Mouse (Mus musculus) cerebellum, adult 11 months (tissue): ENCODE results near the gene Nell2.
"Not testable (repeated sequence)": the region's sequence is repeated elsewhere in the genome, so short reads cannot be mapped to it uniquely, and the experiment has no call there.

Experiments
- DNase-seq: peaks from one replicate; pipeline ENCODE4 v3.0.0; 2022

Nell2 gene

DNA sequence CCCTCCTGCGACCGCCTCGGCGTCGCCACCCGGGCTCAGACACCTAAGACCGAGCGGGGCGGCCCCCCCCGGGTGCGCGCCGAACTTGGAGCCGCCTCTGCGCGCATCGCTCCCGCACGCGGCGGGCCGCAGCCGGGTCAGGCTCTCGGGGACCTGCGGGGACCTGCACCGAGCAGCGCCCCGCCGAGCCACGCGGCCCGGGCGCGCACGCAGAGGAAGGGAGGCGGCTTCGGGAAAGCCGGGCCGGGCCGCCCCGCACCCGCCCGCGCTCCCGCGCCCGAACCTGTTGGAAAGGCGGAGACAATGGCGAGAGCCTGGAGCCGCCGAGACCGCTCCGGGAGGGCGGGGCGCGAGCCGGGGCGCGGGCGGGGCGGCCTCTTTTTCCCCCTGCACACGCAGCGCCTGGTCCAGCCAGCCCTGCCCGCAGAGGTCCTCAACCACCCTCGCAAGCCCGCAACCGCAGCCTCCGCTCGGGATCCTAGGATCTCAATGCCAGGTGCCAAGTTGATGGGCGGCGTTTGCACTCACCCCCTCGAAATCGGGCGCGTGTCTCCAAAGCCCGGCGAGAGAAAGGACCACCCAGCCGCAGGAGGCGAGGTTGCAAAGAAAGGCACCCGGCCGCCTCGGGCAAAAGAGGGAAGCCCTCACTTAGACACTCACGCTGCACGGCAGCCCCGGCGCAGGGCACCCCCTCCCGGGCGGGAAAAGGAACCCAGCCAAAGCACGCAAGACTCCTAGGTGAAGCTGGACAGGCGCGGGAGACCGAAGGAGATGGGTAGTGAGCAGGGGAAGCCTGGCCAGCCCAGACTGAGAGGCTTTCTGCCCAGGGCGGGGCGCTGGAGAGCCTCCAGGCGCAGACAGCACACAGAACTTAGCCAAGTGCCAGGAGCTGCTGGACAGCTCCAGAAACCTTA, at the start of gene Nell2:
Nell2 (minus strand) TSS at position 612 of the 914 bp plus-strand sequence.
- peak; percentile 88 for DNase-seq

- DNase-seq = peak; percentile 49
These were observed 46.3 kb upstream of the Nell2 start for GRCm38 (mm10) chr15:95574661-95575060.

GRCm38 (mm10) chr15:95569606-95570005, 41.2 kb upstream of the Nell2 start:
- DNase-seq = no peak

GRCm38 (mm10) chr15:95565160-95565559, 36.8 kb upstream of the Nell2 start:
- no peak for DNase-seq

GRCm38 (mm10) chr15:95561303-95561702, 32.9 kb upstream of the Nell2 start:
- DNase-seq = no peak

- no peak for DNase-seq
These were observed 21.7 kb upstream of the Nell2 start for GRCm38 (mm10) chr15:95550011-95550410.

DNA sequence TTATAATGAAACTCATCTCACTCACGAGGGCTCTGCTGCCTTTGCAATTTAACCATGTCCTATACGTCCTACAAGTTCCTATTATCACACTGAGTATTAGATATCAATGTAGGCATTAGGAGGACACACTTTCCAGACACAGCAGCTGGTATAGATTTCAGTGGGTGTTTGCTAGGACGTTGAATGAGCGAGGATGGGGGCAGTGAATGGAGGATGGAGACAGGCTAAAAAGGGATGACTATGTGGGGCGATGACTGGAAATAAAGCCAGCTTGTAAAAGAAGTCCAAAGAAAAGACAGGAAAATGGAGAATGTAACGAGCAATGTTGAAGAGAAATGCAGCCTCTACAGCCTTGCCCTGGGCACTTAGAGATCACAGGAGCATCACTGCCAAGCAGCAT, 14.3 kb upstream of the Nell2 start:
- DNase-seq = no peak

GRCm38 (mm10) chr15:95536724-95537123, 8.4 kb upstream of the Nell2 start:
- DNase-seq = peak; percentile 69

DNA sequence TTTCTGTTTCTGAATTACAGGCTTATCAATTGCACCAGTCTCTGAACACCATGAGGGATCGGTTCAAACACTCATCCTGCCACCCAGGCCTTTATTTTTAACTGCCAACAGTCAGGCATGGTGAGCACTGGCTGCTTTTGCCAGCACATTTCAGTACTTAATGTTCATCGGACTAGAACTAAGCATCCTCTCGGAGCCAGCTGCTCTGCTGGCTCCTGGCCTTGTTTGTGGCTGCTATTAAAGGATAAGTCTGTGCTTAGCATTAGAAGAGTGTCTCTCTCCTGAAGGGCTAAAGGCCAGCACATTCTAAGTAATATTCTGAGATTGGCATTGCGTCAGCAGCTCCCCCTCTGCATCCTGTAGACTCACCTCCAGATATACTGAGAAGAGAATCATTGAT, 7.9 kb upstream of the Nell2 start:
- peak; percentile 69 for DNase-seq

GRCm38 (mm10) chr15:95534644-95535043, 6.3 kb upstream of the Nell2 start:
- no peak for DNase-seq

DNA sequence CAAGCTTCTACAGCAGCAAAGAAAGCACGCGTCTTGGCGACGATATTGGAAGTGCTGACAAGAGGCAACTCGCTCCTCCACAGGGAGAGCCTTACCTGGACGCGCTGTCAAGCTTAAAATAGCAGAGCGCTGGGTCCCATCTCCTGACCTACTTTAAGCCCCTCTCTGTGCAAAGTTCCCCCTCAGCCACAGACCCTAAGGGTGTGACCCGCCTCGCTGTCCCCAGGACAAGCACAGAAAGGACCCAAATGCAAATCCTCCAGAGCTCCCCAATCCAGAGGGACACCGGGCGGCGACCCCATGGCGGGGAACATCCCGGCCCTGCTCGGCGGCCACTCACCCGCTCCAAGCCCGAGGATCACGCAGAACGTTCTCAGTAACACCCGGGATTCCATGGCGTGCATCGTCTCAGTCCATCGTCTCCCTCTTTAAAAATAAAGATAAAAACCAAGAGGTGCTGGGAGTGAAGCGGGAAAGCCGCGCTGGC, 855 bp downstream of the Nell2 start:
- peak; percentile 29 for DNase-seq

GRCm38 (mm10) chr15:95526626-95527411, 1.5 kb downstream of the Nell2 start:
- no peak for DNase-seq

GRCm38 (mm10) chr15:95525997-95526396, 2.4 kb downstream of the Nell2 start:
- peak; percentile 57 for DNase-seq

- no peak for DNase-seq
These were observed 10.2 kb downstream of the Nell2 start for GRCm38 (mm10) chr15:95518204-95518603.

- not testable (repeated sequence) for DNase-seq
These were observed 15.1 kb downstream of the Nell2 start for GRCm38 (mm10) chr15:95513306-95513705.

GRCm38 (mm10) chr15:95495666-95496065, 32.7 kb downstream of the Nell2 start:
- no peak for DNase-seq

DNA sequence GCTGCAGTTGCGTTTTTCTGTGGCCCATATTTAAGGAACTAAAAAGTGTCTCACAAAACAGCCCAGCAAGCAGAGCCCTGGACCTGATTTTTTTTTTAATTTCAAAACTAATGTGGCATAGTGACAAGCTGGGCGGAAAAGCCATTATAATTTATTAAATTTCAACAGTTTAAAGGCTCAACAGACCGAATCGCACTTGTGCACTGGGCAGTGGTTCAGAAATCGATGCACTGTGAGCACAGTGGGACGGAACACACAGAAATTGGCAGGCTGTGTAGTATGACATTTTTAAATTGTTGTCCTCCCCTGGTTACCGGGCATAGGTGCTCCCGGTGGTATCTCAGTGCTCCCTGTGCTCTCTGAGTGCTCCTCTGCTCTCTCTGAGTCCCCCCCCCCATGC, 33.2 kb downstream of the Nell2 start:
- DNase-seq = peak; percentile 48

DNA sequence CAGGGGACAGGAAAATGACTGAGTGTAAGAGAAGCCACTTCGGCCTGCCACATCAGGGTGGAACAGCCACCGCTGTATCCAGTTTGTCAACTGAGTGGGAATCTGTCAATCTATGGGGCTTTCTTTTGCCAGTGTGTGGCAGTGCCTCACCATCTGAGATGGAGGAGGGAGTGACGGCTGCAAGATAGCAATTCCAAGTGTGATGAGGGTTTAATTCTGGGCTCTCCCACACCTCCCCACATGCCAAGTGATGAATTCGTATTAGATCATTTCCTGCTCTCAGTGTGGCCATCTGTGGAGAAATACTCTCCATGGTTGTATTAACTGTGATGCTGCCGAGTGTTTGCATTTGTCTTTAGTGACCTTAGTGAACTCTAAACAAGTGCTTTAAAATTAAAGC, 36.2 kb downstream of the Nell2 start:
- DNase-seq = peak; percentile 59

DNA sequence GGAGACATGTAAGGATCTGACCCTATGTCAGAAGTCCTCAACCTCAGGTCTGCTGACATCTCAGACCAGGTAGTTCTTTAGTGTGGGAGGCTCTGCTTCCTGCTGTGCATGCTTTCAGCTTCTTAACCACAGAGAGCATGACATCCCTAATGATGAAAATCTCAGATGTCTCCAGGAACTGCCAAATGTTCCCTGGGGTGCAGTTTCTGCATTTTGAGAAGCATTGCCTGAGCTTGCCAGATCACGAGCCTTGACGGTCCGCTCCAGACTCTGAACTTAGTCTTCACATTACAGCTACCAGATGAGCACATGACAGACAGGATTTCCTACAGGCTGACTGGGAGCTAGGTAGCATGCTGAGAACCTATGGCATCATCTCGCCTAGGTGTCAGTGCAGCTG, 39.2 kb downstream of the Nell2 start:
- peak; percentile 39 for DNase-seq

- DNase-seq = no peak
These were observed 40.4 kb downstream of the Nell2 start for GRCm38 (mm10) chr15:95487961-95488360.

DNA sequence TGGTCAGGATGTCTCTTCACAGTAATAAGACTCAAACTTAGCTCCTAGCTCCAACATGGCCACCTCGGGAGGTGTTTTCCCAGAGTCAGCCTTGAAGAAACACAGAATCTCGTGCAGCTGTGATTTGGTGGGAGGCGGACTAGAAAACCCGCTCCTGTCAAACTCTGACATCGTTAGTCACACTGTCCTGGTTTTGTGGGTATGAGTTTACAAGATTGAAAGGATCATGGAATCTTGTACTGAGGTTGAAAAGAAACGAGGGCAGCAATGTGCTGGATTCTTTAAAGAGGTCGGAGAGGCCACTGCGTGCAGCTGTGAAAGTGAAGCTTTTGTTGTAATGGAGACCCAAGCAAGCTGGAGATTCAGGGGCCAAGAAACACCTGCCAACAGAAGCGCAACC, 46.4 kb downstream of the Nell2 start:
- DNase-seq = no peak

GRCm38 (mm10) chr15:95481585-95481984, 46.8 kb downstream of the Nell2 start:
- no peak for DNase-seq

GRCm38 (mm10) chr15:95476440-95476839, 51.9 kb downstream of the Nell2 start:
- no peak for DNase-seq

GRCm38 (mm10) chr15:95473976-95474375, 54.4 kb downstream of the Nell2 start:
- no peak for DNase-seq
